Mouse (Mus musculus): ENCODE measurements around the gene Fcer1g.

DNA sequence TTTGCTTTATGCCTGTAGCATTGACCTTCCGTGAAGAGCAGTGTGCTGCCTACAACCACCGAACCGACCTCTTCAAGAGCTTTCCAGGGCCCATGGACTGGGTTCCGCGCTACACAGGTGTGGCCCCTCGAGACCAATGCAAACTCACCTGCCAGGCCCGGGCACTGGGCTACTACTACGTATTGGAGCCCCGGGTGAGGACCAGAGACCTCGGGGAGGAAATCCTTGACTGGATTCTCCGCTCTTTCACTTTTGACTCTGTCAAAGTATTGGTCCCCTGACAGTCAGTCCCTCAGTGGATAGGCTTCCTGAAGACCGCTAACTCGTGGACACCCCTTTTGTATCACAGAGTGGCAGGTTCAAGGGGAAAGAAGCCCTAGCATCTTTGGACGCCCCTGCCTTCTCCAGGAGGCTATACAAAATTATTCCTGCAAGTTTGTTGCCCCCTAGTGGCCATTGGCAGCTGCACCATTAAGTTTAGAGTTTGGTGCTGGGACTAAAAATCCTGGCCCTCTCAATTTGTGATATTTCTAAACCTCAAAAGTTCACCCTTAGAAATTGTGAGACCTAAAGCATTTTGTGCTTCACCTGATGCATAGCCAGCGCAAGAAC lies 22.9 kb upstream of the Fcer1g start:
- TF ChIP-seq POLR2A (IDR thresholded peaks at IDR 0.05; ENCODE audit: low read depth, low read length) (no peak), CTCF (IDR thresholded peaks at IDR 0.05; ENCODE audit: borderline replicate concordance, insufficient read depth, low read length) (no peak)
